Mouse (Mus musculus) midbrain, embryonic 10.5 days (tissue): ENCODE results near the gene Naa16. TPM values are rescaled to one million over a fixed set of nuclear protein-coding genes. Genes with fewer than 3 reads are reported as not detected.

ENCODE experiments used
- DNase-seq: peaks from one replicate; pipeline ENCODE4 v3.0.0-alpha.2; 2017; ENCODE audit warnings: low spot score
- H3K27ac ChIP-seq: fragments of 300-500 bp; sonication (generic); replicated peaks from 2 replicates; pipeline ENCODE4 v1.5.1; 2016; ENCODE audit warnings: mild to moderate bottlenecking
- H3K27me3 ChIP-seq: fragments of 300-500 bp; sonication (generic); 2 replicates; pipeline ENCODE4 v1.6.1; 2016; ENCODE audit warnings: low read depth, mild to moderate bottlenecking; ENCODE audit not compliant: poor library complexity, severe bottlenecking
- H3K36me3 ChIP-seq: fragments of 300-500 bp; sonication (generic); 2 replicates; pipeline ENCODE4 v1.6.1; 2016; ENCODE audit warnings: mild to moderate bottlenecking, moderate library complexity
- H3K4me1 ChIP-seq: fragments of 300-500 bp; sonication (generic); 2 replicates; pipeline ENCODE4 v1.6.1; 2016
- H3K4me3 ChIP-seq: fragments of 300-500 bp; sonication (generic); 2 replicates; pipeline ENCODE4 v1.5.1; 2016; ENCODE audit warnings: mild to moderate bottlenecking, moderate library complexity
- H3K9me3 ChIP-seq: fragments of 300-500 bp; sonication (generic); replicated peaks from 2 replicates; pipeline ENCODE4 v1.6.1; 2016; ENCODE audit warnings: mild to moderate bottlenecking
- WGBS: fragments of 180-500 bp; shearing (Covaris S2); methylation state at CpG from one replicate; pipeline ENCODE4 v1.1.7; 2016; 5-methylcytosine and 5-hydroxymethylcytosine counted together
- polyA plus RNA-seq: library from polyadenylated mRNA; unstranded; fragments of >200 nt; fragmentation: Nextera tagmentation; extraction: Ambion mirVana; gene quantifications from 2 replicates; pipeline ENCODE4 v1.2.1, GENCODE M21; 2016

Naa16 gene
- polyA plus RNA-seq, 1 experiment from 2014 or later: 47.4 TPM

DNA sequence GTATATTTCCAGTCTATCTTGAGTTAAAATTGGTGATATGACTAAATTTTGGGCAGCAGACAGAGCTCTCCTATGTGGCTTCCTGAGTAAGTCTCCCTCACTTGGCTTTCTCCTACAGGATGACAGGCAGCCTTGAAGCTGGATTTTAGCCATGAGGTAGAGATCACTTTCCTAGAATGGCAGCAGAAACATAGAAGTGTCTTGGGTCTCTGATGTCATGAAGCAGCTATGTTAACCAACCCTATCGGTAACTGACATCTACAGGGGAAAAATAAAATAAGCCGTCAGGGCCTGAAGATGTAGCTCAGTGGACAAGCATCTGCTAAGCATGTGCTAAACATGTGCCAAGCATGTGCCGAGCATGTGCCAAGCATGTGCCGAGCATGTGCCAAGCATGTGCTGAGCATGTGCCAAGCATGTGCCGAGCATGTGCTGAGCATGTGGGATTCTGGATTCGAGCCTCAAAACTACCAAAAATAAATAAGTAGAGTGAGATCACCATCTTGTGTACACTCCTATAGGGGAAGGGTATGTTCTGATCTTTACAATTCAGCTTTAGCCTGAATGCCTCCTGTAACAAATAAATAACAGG lies 85.6 kb downstream of the Naa16 start:
- H3K9me3 ChIP-seq: no peaks in the 10 kb centered on the region
- peaks cover 41% of the 10 kb centered on the region for H3K27me3 ChIP-seq
- H3K4me3 ChIP-seq: no peak overlapping the region
- no peak for DNase-seq
- no peaks in the 10 kb centered on the region for H3K36me3 ChIP-seq
- WGBS: 93% methylated on average over 6 of the region's 6 CpGs
- H3K27ac ChIP-seq: no peak overlapping the region
- H3K4me1 ChIP-seq: peaks cover 39% of the 10 kb centered on the region

DNA sequence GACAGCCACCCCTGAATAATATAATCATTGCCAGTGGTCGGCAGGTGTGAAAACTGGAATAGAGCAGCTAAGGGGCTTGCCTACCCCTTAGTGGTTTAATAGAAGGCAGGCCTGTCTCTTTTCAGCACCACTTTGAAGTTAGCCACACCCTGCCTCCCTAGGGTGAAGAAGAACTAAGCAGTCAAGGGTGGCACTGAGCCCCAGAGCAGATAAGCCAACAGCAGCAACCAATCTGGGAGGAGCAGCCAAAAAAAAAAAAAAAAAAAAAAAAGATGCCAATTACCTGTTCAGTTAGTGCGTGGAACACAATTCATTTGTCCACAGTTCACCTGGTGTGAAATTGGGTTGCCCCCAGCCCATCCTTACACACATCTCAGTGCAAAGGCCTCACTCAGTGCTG lies 87.4 kb downstream of the Naa16 start:
- no peak for DNase-seq

DNA sequence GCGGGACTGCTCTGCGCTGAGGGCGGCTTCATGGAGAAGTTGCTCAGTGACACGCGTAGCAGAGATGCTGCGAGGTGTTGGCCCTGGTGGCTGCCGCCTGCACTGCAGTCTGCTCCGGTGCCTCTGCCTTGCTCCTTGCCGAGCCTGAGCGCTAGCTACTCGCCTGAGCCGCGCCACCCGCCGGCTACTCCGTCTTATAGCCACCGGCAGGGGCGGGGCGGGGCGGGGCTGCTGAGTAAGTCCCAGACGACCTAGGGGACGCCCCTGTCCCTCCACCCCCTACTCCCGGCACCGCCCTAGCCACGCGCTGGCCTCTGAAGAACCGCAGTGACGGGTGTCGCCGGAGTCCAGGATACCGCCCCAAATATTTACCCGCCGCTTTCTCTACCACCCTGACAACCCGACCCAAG lies 89.1 kb downstream of the Naa16 start, which contains the start of gene Rgcc:
TSS of gene Rgcc (minus strand) at position 180 of the 410 bp plus-strand sequence.
- Histone ChIP-seq H3K36me3 (no peaks in the 10 kb centered on the region), H3K4me3 (peak within 1 kb of the TSS; percentile 62), H3K27me3 (peaks cover 74% of the 10 kb centered on the region), H3K9me3 (no peaks in the 10 kb centered on the region), H3K4me1 (peaks cover 35% of the 10 kb centered on the region), H3K27ac (peak within 1 kb of the TSS; percentile 53)
- under 1% methylated on average over 34 of the region's 34 CpGs for WGBS
- peak; percentile 95 for DNase-seq

More for the DNA sequence above, 87.4 kb downstream of the Naa16 start:
- Histone ChIP-seq H3K9me3 (no peaks in the 10 kb centered on the region), H3K27me3 (peaks cover 59% of the 10 kb centered on the region), H3K4me1 (peaks cover 37% of the 10 kb centered on the region), H3K27ac (no peak overlapping the region), H3K4me3 (no peak overlapping the region), H3K36me3 (no peaks in the 10 kb centered on the region)
- 83% methylated on average over 2 of the region's 2 CpGs for WGBS

DNA sequence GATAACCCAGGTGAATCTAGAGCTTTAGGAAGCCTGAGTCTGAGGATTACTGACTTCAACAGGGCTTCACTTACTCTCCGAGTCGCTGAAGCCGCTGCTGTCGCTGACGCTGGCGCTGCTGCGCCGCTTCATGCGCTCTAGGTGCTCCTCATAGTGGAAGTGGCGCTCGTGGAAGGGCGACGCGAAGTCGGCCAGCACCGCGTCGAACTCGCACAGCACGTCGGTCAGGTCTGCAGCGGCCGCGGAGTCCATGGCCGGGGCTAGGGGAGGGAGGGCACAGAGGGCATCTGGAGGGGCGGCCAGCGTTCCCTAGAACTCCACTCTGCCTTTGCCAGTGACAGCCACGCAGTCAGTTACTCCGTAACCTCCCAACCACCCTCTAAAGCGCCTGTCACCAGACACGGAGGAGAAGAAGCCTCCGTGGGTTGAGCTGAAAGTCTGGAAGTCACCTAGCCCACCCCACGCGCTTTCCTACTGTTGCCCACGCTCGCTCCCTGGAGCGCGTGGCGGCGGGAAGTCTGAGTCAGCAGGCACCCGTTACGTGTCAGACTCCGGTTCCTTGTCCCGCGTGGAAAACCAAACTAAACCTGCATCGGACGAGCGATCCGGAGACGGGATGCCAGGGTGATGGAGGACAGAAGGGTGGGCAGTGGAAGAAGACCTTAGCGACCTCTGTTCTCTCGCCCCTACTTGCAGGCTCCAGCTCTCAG lies 89.8 kb downstream of the Naa16 start:
- H3K4me1 ChIP-seq: peaks cover 35% of the 10 kb centered on the region
- peak overlapping the region; percentile 53 for H3K27ac ChIP-seq
- H3K27me3 ChIP-seq: peaks cover 80% of the 10 kb centered on the region

DNA sequence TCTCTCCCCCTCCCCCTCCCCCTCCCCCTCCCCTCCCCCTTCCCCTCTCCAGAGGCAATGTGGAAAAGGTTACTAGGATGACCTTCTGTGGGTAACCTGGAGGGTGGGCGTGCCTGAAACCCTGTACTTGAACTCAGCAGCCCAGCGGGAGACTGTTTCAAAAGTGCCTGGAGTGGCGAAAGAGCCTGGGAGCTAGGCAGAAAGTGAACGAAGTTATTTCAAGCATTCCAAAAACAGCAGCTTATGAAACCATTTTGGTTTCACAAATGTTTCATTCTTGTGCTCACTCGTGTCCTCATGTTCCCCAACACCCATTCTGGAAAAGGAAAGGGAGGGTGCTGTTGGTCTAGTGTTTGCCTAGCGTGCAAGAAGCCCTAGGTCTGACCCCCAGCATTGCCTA lies 90.8 kb downstream of the Naa16 start:
- Histone ChIP-seq H3K4me3 (peak overlapping the region; percentile 62), H3K27ac (no peak overlapping the region), H3K4me1 (peaks cover 35% of the 10 kb centered on the region), H3K36me3 (no peaks in the 10 kb centered on the region), H3K9me3 (no peaks in the 10 kb centered on the region), H3K27me3 (peaks cover 86% of the 10 kb centered on the region)
- WGBS: 23% methylated on average over 6 of the region's 6 CpGs
- DNase-seq: no peak

More for the DNA sequence above, 89.8 kb downstream of the Naa16 start:
- H3K9me3 ChIP-seq: no peaks in the 10 kb centered on the region
- WGBS: 2% methylated on average over 52 of the region's 52 CpGs
- H3K36me3 ChIP-seq: no peaks in the 10 kb centered on the region
- peak; percentile 53 for DNase-seq
- peak overlapping the region; percentile 62 for H3K4me3 ChIP-seq

DNA sequence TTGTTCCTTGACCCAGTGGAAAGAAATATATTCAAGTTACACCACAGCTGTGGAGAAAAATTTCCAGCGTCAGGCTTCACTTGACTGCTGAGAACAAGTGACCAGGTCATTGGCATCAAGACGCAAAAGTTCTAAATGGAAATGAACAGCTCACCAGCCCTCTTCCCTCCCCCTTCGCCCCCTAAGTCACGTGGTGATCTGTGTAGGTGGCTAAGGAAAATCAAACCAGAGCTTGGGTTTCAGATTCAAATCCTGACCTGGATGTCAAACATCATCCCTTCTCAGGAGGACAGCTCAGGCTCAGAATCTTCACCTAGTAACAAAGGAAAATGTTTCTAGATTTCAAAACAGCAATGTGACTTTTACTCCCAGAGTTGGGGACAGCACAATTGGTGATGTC lies 91.3 kb downstream of the Naa16 start:
- Histone ChIP-seq H3K4me3 (no peak overlapping the region), H3K4me1 (peaks cover 35% of the 10 kb centered on the region)
- WGBS: 53% methylated on average over 4 of the region's 4 CpGs

DNA sequence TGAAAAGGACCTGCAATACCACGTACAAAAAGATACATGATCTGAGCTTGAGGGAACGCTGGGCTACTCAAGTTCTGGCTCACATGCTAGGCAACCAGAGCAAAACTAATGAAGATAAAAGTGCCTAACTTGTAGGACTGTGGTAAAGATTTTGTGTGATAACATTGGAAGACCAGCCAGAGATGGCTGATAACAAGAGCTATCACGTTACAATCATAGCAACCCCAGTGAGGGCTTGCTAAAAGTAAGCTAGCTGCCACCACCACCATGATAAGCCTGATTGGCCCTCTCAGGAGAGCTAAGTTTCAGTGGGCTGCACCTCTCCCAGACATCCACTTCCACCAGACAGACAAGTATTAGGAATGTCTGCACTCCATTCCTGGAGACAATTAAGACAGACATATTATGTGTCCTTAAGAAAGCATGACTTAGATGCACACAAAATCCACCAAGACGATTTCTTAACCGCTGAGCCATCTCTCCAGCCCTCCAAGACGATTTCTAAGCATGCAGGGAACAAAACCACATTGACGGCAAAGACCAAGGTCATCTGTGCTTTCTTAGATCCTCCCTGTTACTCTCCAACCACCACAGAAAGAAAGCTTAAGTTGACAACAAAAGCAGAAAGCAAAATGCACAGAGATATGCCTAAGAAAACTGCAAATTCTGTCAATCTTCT lies 92.1 kb downstream of the Naa16 start:
- no peaks in the 10 kb centered on the region for H3K36me3 ChIP-seq
- no peaks in the 10 kb centered on the region for H3K9me3 ChIP-seq
- peaks cover 39% of the 10 kb centered on the region for H3K4me1 ChIP-seq
- peaks cover 82% of the 10 kb centered on the region for H3K27me3 ChIP-seq
- no peak overlapping the region for H3K4me3 ChIP-seq
- no peak overlapping the region for H3K27ac ChIP-seq
- no peak for DNase-seq
- WGBS: 66% methylated on average over 7 of the region's 7 CpGs

More for the DNA sequence above, 91.3 kb downstream of the Naa16 start:
- DNase-seq: no peak
- no peaks in the 10 kb centered on the region for H3K36me3 ChIP-seq
- no peaks in the 10 kb centered on the region for H3K9me3 ChIP-seq
- H3K27me3 ChIP-seq: peaks cover 86% of the 10 kb centered on the region
- no peak overlapping the region for H3K27ac ChIP-seq

DNA sequence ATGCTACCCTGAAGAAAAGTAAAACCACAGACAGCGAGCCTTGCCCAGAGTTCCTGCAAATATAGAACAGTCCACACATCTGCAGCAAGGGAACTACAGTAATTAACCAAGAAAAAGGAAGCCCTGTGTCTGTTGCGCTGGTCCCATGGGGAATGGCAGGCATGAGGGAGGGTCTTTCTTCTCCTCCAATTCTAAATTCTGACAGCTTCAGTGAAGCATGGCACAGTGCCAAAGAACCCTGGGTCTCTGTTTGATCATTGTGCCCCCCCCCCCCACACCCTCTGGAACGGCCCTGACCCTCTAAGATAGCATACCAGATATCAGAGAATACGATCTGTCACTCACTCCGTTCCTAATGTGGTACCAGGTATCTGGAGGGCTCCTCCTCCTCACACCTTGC lies 93.7 kb downstream of the Naa16 start:
- H3K4me3 ChIP-seq: no peak overlapping the region
- H3K27me3 ChIP-seq: peaks cover 75% of the 10 kb centered on the region
- peaks cover 51% of the 10 kb centered on the region for H3K4me1 ChIP-seq
- H3K9me3 ChIP-seq: no peaks in the 10 kb centered on the region
- H3K36me3 ChIP-seq: no peaks in the 10 kb centered on the region
- WGBS: 56% methylated on average over 5 of the region's 5 CpGs
- H3K27ac ChIP-seq: no peak overlapping the region
- no peak for DNase-seq

DNA sequence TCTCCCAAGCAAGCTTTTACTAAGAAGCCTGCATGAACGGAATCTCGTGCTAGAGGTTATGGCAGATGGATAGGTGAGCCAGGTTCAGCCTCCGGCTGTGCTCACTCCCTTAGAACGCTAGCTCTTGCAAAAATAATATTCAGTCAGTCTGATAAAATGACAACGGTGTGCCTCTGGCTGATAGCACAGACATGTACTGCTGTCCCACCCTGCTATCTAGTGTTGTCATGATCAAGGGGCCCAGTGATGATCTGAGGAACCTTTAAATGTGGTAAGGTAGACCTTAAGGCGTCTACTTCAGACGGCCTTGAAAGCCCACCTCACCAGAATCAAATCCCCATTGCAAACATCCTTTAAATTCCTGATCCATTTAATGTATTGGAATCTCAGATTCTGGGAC lies 94.4 kb downstream of the Naa16 start:
- peaks cover 49% of the 10 kb centered on the region for H3K4me1 ChIP-seq
- H3K36me3 ChIP-seq: no peaks in the 10 kb centered on the region
- DNase-seq: no peak
- 84% methylated on average over 7 of the region's 7 CpGs for WGBS
- no peak overlapping the region for H3K27ac ChIP-seq
- H3K9me3 ChIP-seq: no peaks in the 10 kb centered on the region
- peaks cover 69% of the 10 kb centered on the region for H3K27me3 ChIP-seq
- no peak overlapping the region for H3K4me3 ChIP-seq

DNA sequence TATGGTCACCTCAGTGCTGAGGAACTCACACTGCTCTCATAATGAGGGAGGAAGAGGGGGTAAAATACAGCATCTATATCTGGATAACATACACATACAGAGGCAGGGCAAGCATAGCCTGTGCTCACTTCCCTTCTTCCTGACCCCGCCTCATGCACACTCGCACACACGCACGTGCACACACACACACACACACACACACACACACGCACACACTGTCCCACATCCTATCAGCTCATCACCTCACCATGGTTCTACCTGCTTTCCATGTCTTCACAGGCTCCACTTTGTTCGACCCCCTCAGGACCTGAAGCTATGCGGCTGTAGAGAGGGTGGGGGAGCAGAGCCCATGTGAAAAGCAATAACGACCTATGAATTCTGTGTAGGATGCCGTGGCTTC lies 95.0 kb downstream of the Naa16 start:
- 91% methylated on average over 9 of the region's 9 CpGs for WGBS
- Histone ChIP-seq H3K27ac (no peak overlapping the region), H3K4me1 (peaks cover 49% of the 10 kb centered on the region), H3K36me3 (no peaks in the 10 kb centered on the region), H3K4me3 (no peak overlapping the region), H3K9me3 (no peaks in the 10 kb centered on the region), H3K27me3 (peaks cover 63% of the 10 kb centered on the region)
- DNase-seq: no peak

DNA sequence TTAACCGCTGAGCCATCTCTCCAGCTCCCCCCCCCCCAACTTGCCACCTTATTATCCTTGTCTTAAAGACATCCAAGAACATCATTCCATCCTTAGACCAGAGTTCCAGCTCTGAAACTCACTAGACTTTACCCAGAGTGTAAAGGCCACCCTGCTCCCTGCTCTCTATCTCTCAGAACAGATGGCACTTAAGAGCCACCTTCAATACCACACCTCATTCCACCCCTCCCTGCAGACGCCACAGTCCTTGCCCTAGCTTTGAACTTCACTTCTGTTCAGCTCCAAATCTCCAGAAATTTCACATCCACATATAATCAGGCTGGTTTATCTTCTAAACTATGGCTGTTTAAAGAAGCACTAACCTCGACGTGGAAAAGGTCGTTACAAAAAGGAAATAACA lies 95.6 kb downstream of the Naa16 start:
- H3K4me1 ChIP-seq: peaks cover 49% of the 10 kb centered on the region
- no peak for DNase-seq
- no peaks in the 10 kb centered on the region for H3K36me3 ChIP-seq
- H3K9me3 ChIP-seq: no peaks in the 10 kb centered on the region
- peaks cover 60% of the 10 kb centered on the region for H3K27me3 ChIP-seq
- 84% methylated on average over 5 of the region's 5 CpGs for WGBS
- H3K4me3 ChIP-seq: no peak overlapping the region
- no peak overlapping the region for H3K27ac ChIP-seq

DNA sequence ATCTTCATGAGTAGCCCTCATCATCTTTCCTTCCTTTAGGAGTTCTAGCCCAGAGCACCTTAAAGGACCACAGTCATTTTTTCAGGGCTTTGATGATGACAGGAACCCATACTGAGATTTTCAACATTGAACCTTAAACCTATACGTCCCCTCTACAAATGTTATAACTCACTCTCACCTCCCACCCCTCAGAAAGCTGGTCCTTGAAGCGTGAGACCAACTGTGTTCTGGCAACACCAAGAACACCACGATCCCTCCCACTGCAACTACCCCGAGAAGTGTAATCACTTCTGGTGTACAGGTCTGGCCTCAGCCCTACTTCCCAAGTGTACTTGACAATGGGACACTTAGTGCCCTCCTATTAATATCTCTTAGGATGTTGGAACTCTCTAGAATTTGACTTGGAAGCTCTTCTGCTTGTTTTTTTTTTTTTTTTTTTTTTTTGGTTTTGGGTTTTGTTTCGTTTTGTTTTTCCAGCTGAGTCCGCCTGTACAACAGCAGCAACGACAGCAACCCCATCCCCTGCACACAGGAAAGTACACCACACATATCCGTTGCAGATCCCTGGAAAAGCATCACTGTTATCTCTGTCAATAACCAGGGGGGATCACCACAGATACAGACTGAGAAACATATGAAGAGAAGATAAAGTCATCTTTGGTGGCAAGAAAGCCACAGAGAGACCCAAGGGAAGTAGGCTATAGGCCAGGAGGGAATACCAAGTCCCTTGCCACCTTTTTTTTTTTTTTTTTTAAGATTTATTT lies 96.3 kb downstream of the Naa16 start:
- 79% methylated on average over 8 of the region's 8 CpGs for WGBS
- Histone ChIP-seq H3K4me1 (peaks cover 49% of the 10 kb centered on the region), H3K27me3 (peaks cover 60% of the 10 kb centered on the region), H3K36me3 (no peaks in the 10 kb centered on the region), H3K27ac (no peak overlapping the region), H3K4me3 (no peak overlapping the region), H3K9me3 (no peaks in the 10 kb centered on the region)
- no peak for DNase-seq
